Mouse (Mus musculus) MEL (cell line): ENCODE measurements around the gene Aktip.

Experiments
- CHD1 ChIP-seq: IDR thresholded peaks from 2 replicates; pipeline ENCODE4 v1.6.1; 2012; ENCODE audit warnings: low read depth, mild to moderate bottlenecking, inconsistent platforms, low read length, improper control_type of control experiment
- CTCF ChIP-seq, 3 experiments: IDR thresholded peaks in 2 of 3; conservative IDR thresholded peaks in 1 of 3; 2 replicates each; pipeline ENCODE4 v1.5.1; 2011 to 2012; ENCODE audit warnings: low read length in 3 of 3, low read depth in 2 of 3, mild to moderate bottlenecking in 2 of 3, improper control_type of control experiment in 1 of 3, inconsistent platforms in 1 of 3, mixed read lengths in 1 of 3, moderate library complexity in 1 of 3; ENCODE audit not compliant: control insufficient read depth in 1 of 3, insufficient read depth in 1 of 3, poor library complexity in 1 of 3, severe bottlenecking in 1 of 3
- GATA1 ChIP-seq: IDR thresholded peaks from 2 replicates; pipeline ENCODE4 v1.6.1; 2011; ENCODE audit warnings: low read depth, low read length, improper control_type of control experiment
- POLR2A ChIP-seq, 2 experiments: IDR thresholded peaks; 2 replicates each; pipeline ENCODE4 v1.6.1; 2011 to 2012; ENCODE audit warnings: low read length in 2 of 2, mild to moderate bottlenecking in 2 of 2, control low read depth in 1 of 2, improper control_type of control experiment in 1 of 2, low read depth in 1 of 2, moderate library complexity in 1 of 2; ENCODE audit not compliant: control insufficient read depth in 1 of 2, insufficient read depth in 1 of 2, poor library complexity in 1 of 2

- TF ChIP-seq GATA1 (no peak), CTCF (IDR thresholded peaks at IDR 0.05 in 2 of 3, conservative IDR thresholded peaks at IDR 0.05 in 1 of 3; ENCODE audit: control insufficient read depth in 1 of 3, insufficient read depth in 1 of 3, low read depth in 2 of 3, low read length in 3 of 3, poor library complexity in 1 of 3, severe bottlenecking in 1 of 3) (no peak), POLR2A (IDR thresholded peaks at IDR 0.05; ENCODE audit: control insufficient read depth in 1 of 2, insufficient read depth in 1 of 2, low read depth in 1 of 2, low read length in 2 of 2, poor library complexity in 1 of 2) (no peak), CHD1 (no peak)
Observed at GRCm38 (mm10) chr8:91124315-91124714, 75.5 kb downstream of the Aktip start.
